Mouse (Mus musculus) megakaryocyte, embryonic 14.5 days (primary cell): ENCODE data around the gene Clasrp.

Experiments
- FLI1 ChIP-seq: IDR thresholded peaks from 2 replicates; pipeline ENCODE4 v1.6.1; 2012; ENCODE audit warnings: low read length, inconsistent platforms, mixed read lengths
- GATA1 ChIP-seq: IDR thresholded peaks from 3 replicates; pipeline ENCODE4 v1.6.1; 2012; ENCODE audit warnings: mixed read lengths, low read length, inconsistent platforms, borderline replicate concordance

GRCm38 (mm10) chr7:19603055-19603454, 1.2 kb downstream of the Clasrp start:
- TF ChIP-seq GATA1 (no peak), FLI1 (no peak)
